Mouse (Mus musculus) embryo, embryonic 10 days (tissue): Measurements from ENCODE around the gene Ppp2r2c.
A peak's percentile ranks its signal among the peaks of the same experiment; 100 is the strongest.

Source experiments
- DNase-seq: peaks from one replicate; pipeline ENCODE4 v3.0.0-alpha.2; 2015; ENCODE audit warnings: low spot score

Ppp2r2c gene

GRCm38 (mm10) chr5:36897999-36898398 lies 29.7 kb downstream of the Ppp2r2c start:
- no peak for DNase-seq

- DNase-seq, result no peak
Measured at GRCm38 (mm10) chr5:36898415-36899109, 30.2 kb downstream of the Ppp2r2c start.

- no peak for DNase-seq
Measured at GRCm38 (mm10) chr5:36899392-36899791, 31.1 kb downstream of the Ppp2r2c start.

GRCm38 (mm10) chr5:36900189-36900619 lies 31.9 kb downstream of the Ppp2r2c start:
- DNase-seq, result no peak

GRCm38 (mm10) chr5:36902807-36903206 lies 34.5 kb downstream of the Ppp2r2c start:
- no peak for DNase-seq

GRCm38 (mm10) chr5:36904131-36904530 lies 35.8 kb downstream of the Ppp2r2c start:
- DNase-seq, result no peak

- DNase-seq, result no peak
Measured at GRCm38 (mm10) chr5:36904703-36905102, 36.4 kb downstream of the Ppp2r2c start.

GRCm38 (mm10) chr5:36905216-36905615 lies 36.9 kb downstream of the Ppp2r2c start:
- no peak for DNase-seq

- DNase-seq, result no peak
Measured at GRCm38 (mm10) chr5:36907695-36908094, 39.4 kb downstream of the Ppp2r2c start.

GRCm38 (mm10) chr5:36909545-36909944 lies 41.2 kb downstream of the Ppp2r2c start:
- no peak for DNase-seq

- DNase-seq, result no peak
Measured at GRCm38 (mm10) chr5:36910980-36911379, 42.7 kb downstream of the Ppp2r2c start.

- DNase-seq, result no peak
Measured at GRCm38 (mm10) chr5:36911759-36912352, 43.5 kb downstream of the Ppp2r2c start.

- DNase-seq, result no peak
Measured at GRCm38 (mm10) chr5:36912602-36913310, 44.4 kb downstream of the Ppp2r2c start.

GRCm38 (mm10) chr5:36915256-36915655 lies 46.9 kb downstream of the Ppp2r2c start:
- no peak for DNase-seq

GRCm38 (mm10) chr5:36916581-36916980 lies 48.3 kb downstream of the Ppp2r2c start:
- DNase-seq, result no peak

- DNase-seq, result no peak
Measured at GRCm38 (mm10) chr5:36917245-36917644, 48.9 kb downstream of the Ppp2r2c start.

- no peak for DNase-seq
Measured at GRCm38 (mm10) chr5:36918016-36918415, 49.7 kb downstream of the Ppp2r2c start.

GRCm38 (mm10) chr5:36920072-36920471 lies 51.8 kb downstream of the Ppp2r2c start:
- peak; percentile 63 for DNase-seq

- DNase-seq, result no peak
Measured at GRCm38 (mm10) chr5:36921871-36922270, 53.6 kb downstream of the Ppp2r2c start.

- DNase-seq, result no peak
Measured at GRCm38 (mm10) chr5:36922811-36923210, 54.5 kb downstream of the Ppp2r2c start.

- no peak for DNase-seq
Measured at GRCm38 (mm10) chr5:36923826-36924700, 55.8 kb downstream of the Ppp2r2c start.

GRCm38 (mm10) chr5:36928701-36929100 lies 60.4 kb downstream of the Ppp2r2c start:
- peak; percentile 62 for DNase-seq
